10 mouse cellular contexts compared by ENCODE assay signal in the genomic region with DNA sequence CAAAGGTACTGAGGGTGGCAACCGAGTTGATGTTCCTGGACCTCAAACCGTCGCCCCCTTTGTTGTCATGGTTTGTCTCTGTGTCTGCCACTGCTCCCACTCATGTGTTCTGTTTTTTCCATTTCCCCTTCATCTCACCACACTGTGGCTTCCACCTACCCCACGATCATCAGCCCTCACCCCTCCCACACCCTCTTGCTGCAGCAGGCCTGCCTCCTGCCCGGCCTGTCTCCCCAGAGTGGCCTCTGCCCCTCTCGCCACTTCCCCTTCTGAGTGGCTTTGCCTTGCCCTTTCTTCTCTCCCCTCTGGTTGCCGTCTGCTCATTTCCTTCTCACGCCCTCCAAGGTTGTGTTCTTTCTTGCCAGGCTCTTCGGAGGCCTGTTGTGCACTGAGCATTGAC.
DNase-seq lines count a peak whose midpoint lies in the region; ATAC-seq and TF ChIP-seq lines count a peak whose summit lies in the region.
"Had no signal": no experiment of that assay in that cellular context is flagged by ENCODE, and none has a peak within 500 bp of the region (broad histone marks: within the 10 kb centered on the region; RNA-seq: fewer than 3 reads in every experiment).

No protein-coding gene starts in this region.

- peaks cover 9% of the 10 kb centered on the region; the same call in 1 of the 2 replicates for H3K4me1 ChIP-seq in kidney, adult 2 months (ENCODE audit: control insufficient read depth, insufficient read depth, low read length)
- H3K4me1 ChIP-seq in neural tube, embryonic 15.5 days = peaks cover 4% of the 10 kb centered on the region

- H3K9ac ChIP-seq in neural tube, embryonic 15.5 days (replicated peaks) = no peak overlapping the region
- H3K9ac ChIP-seq: limb, embryonic 12.5 days had no signal

- H3K4me2 ChIP-seq in neural tube, embryonic 15.5 days = no peak overlapping the region
- H3K4me2 ChIP-seq: limb, embryonic 12.5 days had no signal

- no peaks in the 10 kb centered on the region for H3K27me3 ChIP-seq in kidney, adult 2 months (replicated peaks; ENCODE audit: control insufficient read depth, insufficient read depth, low read length)
- no peaks in the 10 kb centered on the region for H3K27me3 ChIP-seq in neural tube, embryonic 15.5 days (replicated peaks)
- H3K27me3 ChIP-seq: limb, embryonic 12.5 days; Patski had no signal

- H3K27ac ChIP-seq in kidney, adult 2 months (ENCODE audit: insufficient read depth, low read depth, low read length) = no peak overlapping the region
- H3K27ac ChIP-seq in neural tube, embryonic 15.5 days (replicated peaks) = no peak overlapping the region
- H3K27ac ChIP-seq: limb, embryonic 12.5 days had no signal

- WGBS in kidney, adult 2 months = 49% methylated on average over 9 of the region's 9 CpGs
- 79% methylated on average over 9 of the region's 9 CpGs for WGBS in neural tube, embryonic 15.5 days

- no peak overlapping the region for H3K4me3 ChIP-seq in kidney, adult 2 months (ENCODE audit: insufficient read depth, low read depth, low read length)
- no peak overlapping the region for H3K4me3 ChIP-seq in neural tube, embryonic 15.5 days (replicated peaks)
- H3K4me3 ChIP-seq: limb, embryonic 12.5 days had no signal

- no peak for TF ChIP-seq POLR2A in kidney, adult 2 months (IDR thresholded peaks at IDR 0.05; ENCODE audit: low read depth, low read length)

- no peaks in the 10 kb centered on the region for H3K9me3 ChIP-seq in neural tube, embryonic 15.5 days (replicated peaks)
- H3K9me3 ChIP-seq: limb, embryonic 12.5 days had no signal

- TF ChIP-seq CTCF in kidney, adult 2 months (conservative IDR thresholded peaks at IDR 0.05; ENCODE audit: insufficient read depth, insufficient read length, low read depth, low read length) = no peak

- peak; percentile 58 for ATAC-seq in inflammation-experienced regulatory T-cells, adult 6 months
- peak; percentile 69 for ATAC-seq in megakaryocyte-erythroid progenitor cell, adult 5-6 weeks (replicated peaks; ENCODE audit: low FRiP score, low TSS enrichment, poor library complexity, severe bottlenecking)
- ATAC-seq in neural tube, embryonic 15.5 days (ENCODE audit: low FRiP score) = no peak

- peak; percentile 45 for DNase-seq in kidney, adult 2 months
- no peak for DNase-seq in kidney, adult 18-20 months
- peak; percentile 55 for DNase-seq in T-cell, adult 2 months (ENCODE audit: low spot score)
- peak; percentile 49 for DNase-seq in thymus, postnatal 4 days
- DNase-seq in ovary, postnatal 14 days (ENCODE audit: low spot score) = no peak

- H3K36me3 ChIP-seq in kidney, adult 2 months (ENCODE audit: control insufficient read depth, insufficient read depth, low read length) = no peaks in the 10 kb centered on the region
- H3K36me3 ChIP-seq in neural tube, embryonic 15.5 days = no peaks in the 10 kb centered on the region
- H3K36me3 ChIP-seq: limb, embryonic 12.5 days had no signal

Comparison
In these comparisons a context has a peak if more than half of its experiments do, and no peak if none do; other contexts are left out.
1. DNase-seq: peak in kidney, adult 2 months (single experiment), T-cell, adult 2 months (single experiment) and thymus, postnatal 4 days (single experiment); none in kidney, adult 18-20 months (single experiment) and ovary, postnatal 14 days (single experiment).